Mouse (Mus musculus) spleen, postnatal 14 days (tissue): ENCODE results near the gene Rnf168.
"Not testable (repeated sequence)": the region's sequence is repeated elsewhere in the genome, so short reads cannot be mapped to it uniquely, and the experiment has no call there.

Source experiments
- DNase-seq, 2 experiments: peaks; one replicate each; pipeline ENCODE4 v3.0.0; 2021 to 2022; ENCODE audit warnings: low spot score in 2 of 2

Rnf168 gene

DNA sequence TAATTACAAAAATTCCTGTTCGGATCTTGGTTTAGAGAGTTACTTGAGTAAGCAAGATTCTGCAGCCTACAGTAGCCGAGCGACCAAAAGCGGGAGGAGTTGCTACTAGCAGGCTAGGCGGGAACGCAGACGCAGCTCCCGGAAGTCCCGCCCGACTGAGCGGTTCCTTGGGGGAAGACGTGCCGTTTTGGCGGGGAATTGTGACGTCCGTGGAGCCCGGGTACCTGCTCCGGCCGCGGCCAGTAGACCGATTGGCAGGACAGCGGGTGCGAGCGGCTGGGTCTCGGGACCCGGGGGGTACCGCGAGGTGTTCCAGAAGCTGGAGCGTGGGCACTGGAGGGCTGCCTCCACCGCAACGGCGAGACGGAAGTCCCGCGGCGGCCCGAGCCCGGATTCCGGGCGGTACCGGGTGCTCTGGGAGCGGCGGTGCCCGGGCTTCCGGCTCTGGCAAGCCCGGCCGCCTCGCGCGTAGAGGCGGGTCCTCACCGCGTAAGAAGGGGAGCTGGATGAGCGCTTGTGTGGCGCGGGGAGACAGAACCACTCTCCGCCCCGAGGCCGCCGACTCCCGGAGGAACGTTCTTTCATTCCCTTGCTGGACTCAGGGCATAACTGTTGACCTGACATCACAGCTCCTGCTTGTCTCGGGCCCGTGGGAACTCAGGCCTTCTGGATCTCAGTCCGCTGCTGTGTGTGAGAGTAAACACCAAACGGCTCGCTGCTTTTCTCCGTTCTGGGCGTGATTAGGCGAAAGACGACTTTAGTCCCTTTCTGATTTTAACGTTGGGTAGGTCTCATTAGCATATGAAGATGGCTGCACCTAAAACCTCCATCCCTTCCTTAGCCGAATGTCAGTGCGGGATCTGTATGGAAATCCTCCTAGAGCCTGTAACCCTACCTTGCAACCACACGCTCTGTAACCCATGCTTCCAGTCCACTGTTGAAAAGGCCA, at the start of gene Rnf168:
Gene Rnf168 (plus strand): TSS at position 152 of the 949 bp plus-strand sequence.
- peak; percentile 81 to 84 for DNase-seq

DNA sequence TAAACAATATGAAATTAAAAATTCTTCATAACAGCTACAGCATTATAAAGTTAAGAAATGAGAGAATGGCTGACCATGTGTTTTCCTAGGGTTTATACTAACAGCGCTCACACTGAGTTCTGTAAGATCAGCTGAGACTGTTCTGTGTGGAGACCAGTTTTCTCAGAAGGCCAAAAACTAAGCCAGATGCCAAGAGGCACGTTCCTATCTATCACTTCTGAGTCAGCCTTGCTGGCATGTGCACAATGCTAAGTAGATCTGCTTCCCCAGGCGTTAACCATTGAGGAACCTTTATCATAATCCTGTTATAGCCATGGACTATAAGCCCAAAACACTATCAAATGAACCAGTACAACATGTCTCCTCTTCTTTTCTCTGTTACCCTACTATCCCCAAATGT, 45.2 kb upstream of the Rnf168 start:
- not testable (repeated sequence) for DNase-seq

- no peak for DNase-seq
Measured at GRCm38 (mm10) chr16:32237930-32238680, 39.2 kb upstream of the Rnf168 start.

GRCm38 (mm10) chr16:32239428-32240312, 37.6 kb upstream of the Rnf168 start:
- DNase-seq = no peak

GRCm38 (mm10) chr16:32243901-32244300, 33.4 kb upstream of the Rnf168 start:
- no peak for DNase-seq

GRCm38 (mm10) chr16:32246351-32246791, 30.9 kb upstream of the Rnf168 start:
- DNase-seq = peak; percentile 34 to 40

GRCm38 (mm10) chr16:32246952-32247370, 30.3 kb upstream of the Rnf168 start, which contains the start of the genes Fbxo45 and Wdr53:
Gene Fbxo45 (minus strand): TSS chr16:32247158.
Gene Wdr53 (plus strand): TSS chr16:32247227.
- peak; percentile 93 to 97 for DNase-seq

DNA sequence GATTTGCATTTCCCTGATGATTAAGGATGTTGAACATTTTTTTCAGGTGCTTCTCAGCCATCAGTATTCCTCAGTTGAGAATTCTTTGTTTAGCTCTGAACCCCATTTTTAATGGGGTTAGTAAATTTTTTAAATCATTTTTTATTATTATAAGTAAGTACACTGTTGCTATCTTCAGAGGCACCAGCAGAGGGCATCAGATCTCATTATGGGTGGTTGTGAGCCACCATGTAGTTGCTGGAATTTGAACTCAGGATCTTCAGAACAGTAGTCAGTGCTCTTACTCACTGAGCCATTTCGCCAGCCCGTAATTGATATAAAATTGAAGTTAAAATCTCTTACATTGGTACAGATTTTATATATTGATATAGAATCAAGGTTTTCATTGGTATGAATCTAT, 13.0 kb upstream of the Rnf168 start:
- DNase-seq = peak in 1 of 2 experiments; percentile 29

DNA sequence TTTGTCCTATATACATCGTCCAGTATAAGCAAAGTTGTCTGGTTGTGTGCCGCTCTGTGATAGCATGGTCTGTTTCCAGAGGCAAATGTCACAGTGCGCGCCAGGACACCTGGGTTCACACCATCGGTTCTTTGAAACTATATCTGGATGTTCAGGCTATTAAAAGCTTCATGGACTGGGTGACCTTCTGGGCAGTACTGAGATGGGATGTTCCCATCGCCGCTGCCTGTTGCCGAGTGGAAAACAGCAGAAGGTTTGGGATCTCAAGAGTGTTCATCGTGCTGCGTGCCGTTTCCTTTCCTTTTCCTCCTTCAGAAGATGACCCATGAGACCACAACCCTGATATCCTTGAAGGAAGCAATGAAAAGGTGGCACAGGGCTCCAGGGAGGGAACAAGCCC, 6.0 kb upstream of the Rnf168 start, which contains the start of gene Smco1:
Gene Smco1 (plus strand): TSS at position 178 of the 400 bp plus-strand sequence.
- DNase-seq = no peak

- peak in 1 of 2 experiments; percentile 17 for DNase-seq
Measured at GRCm38 (mm10) chr16:32273338-32273737, 3.9 kb upstream of the Rnf168 start.

DNA sequence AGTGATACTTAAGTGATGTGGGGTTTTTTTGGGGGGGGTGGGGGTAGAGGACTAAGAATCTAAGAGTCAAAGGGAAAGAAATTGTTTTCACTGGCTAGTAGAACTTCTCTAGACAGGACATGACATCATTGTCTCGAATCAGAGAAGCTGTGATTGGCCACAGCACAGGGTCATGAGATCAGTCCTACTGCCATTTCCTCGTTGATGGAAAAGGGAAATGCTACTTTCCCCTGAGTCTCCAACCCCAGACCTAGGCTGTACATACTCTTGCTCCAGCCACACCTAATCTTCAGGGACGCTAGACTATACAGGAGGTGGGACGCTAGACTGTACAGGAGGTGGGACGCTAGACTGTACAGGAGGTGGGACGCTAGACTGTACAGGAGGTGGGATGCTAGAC, 2.2 kb upstream of the Rnf168 start:
- DNase-seq = no peak

DNA sequence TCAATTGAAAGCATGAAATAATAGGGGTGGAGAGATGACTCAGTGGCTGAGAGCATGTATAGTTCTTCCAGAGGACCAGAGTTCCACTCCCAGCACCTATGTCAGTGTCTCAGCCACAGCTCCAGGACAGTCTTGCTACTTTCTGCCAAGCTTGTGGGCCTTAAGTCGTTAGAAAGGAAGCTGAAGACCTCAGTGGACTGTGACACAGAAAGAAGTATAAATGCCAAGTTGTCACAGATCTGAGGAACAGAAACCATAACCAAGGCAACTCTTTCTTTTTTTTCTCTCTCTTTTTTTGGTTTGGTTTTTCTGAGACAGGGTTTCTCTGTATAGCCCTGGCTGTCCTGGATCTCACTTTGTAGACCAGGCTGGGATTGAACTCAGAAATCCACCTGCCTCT, 1.4 kb upstream of the Rnf168 start:
- no peak for DNase-seq

DNA sequence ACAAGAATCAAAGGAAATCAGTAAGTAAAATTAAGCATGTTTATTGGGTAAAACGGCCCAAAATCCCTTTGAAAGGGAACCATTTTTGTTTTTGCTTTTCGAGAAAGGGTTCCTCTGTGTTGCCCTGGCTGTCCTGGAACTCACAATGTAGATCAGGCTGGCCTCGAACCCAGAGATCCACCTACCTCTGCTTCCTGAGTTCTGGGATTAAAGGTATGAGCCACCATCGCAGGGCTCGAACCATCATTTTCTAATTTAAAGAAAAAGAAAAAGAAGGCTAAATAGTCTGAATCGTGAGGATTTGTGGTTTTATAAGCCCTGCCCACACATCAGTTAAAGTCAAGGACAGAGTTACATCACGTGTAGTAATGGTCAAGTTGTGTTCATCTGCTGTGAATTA, 1.1 kb downstream of the Rnf168 start:
- no peak for DNase-seq

DNA sequence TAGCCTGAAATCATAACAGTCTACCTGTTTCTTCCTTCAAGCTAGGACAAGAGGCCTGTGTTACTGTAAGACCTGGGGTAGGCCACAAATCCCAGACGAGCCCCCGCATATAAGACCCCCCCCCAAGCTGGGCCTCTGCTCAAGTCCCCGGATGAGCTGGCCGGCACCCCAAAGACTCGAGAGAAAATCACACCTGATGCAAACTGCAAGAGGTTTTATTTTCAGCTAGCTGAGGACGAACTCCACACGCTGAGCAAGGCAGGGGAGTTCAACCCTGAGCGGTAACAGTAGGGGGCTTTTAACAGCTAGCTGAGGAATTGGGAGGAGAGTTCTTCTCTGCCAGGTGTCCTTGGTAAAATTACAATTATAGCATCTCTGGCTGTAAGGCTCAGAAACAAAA, 3.0 kb downstream of the Rnf168 start:
- no peak for DNase-seq

- no peak for DNase-seq
Measured at GRCm38 (mm10) chr16:32282608-32283007, 5.3 kb downstream of the Rnf168 start.

DNA sequence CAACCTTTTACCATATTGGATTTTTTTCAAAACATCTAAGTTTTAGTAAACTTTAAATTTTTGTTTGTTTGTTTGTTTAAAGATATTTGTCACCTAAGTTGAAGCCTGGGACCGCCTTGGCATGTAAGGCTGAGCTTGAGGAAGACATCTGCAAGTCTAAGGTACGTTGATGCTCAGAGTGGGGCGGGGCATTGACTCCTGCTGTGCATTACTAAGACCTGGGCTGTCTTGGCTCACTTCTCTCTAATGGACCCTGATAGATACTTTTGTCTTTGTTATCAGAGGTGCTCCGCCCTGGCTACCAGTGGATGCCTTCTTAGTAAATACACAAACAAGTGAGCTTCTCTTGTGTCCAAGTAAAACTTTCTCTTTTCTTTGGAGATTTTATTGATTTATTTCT, 14.6 kb downstream of the Rnf168 start:
- DNase-seq = no peak

GRCm38 (mm10) chr16:32299617-32300016, 22.4 kb downstream of the Rnf168 start:
- DNase-seq = not testable (repeated sequence)

GRCm38 (mm10) chr16:32303046-32303445, 25.8 kb downstream of the Rnf168 start:
- no peak for DNase-seq

GRCm38 (mm10) chr16:32303886-32304285, 26.6 kb downstream of the Rnf168 start:
- DNase-seq = no peak

DNA sequence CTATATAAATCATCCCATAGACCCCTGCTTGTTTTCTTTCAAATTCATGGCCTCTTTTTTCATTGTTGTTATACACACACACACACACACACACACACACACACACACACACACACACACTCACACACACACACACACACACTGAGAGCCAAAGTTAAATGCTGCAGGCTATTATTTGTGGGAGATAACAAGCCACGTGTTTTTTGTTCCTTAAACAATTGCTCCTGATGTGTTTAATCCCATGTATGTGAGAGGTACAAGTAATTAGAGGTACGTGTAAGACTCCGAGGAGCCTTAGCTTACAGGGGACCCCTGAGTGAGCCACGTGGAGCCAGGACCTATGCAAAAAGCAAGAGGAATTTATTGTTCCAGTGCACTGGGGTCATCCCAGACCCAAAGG, 34.7 kb downstream of the Rnf168 start:
- no peak for DNase-seq

DNA sequence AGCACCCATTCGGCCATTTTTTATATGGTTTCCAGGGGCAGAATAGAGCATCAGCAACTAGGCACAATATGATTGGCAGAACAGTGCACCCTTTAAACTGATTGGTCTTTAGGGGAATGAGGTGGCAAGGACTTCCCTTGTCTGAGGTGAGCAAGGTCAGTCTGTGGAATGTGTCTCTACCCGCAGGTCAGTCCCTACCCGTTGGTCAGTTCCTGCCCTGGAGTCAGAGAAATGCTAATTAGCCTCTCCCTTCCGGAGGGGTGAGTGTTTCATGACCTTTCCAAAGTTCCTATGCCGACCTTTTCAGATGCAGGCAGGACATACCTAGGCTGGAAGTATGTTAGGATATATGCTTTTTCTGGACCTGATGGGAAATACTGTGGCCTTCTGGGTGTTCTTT, 35.1 kb downstream of the Rnf168 start:
- DNase-seq = no peak
